Mouse (Mus musculus) small intestine, adult 10 weeks (tissue): ENCODE results near the gene Gsg1. TPM values are rescaled to one million over a fixed set of nuclear protein-coding genes. Genes with fewer than 3 reads are reported as not detected.

ENCODE experiments used
- polyA plus RNA-seq: library from polyadenylated mRNA; stranded (reverse); fragments of 350-450 nt; fragmentation: Illumina TruSeq; extraction: RNeasy Lipid Tissue Mini Kit (QIAGEN cat#74804); gene quantifications from one replicate; pipeline ENCODE4 v1.2.3, GENCODE M21; 2014; ENCODE audit warnings: low replicate concordance

The Gsg1 gene
- not detected for polyA plus RNA-seq

GRCm38 (mm10) chr6:135254153-135254552, at the start of gene Gsg1:
Gene Gsg1 (minus strand): TSS chr6:135254351.

GRCm38 (mm10) chr6:135197921-135198532, 56.1 kb downstream of the Gsg1 start, which contains the start of the genes Fam234b and Hebp1:
Gene Fam234b (plus strand): TSS chr6:135197977.
Gene Hebp1 (minus strand): TSS chr6:135198022.

Other genes starting within 250 kb of the Gsg1 start
- 84.6 TPM for gene Ddx47, start 242.7 kb downstream of the Gsg1 start, polyA plus RNA-seq
- 3.2 TPM for gene Gprc5a, start 188.7 kb downstream of the Gsg1 start, polyA plus RNA-seq
- gene Gprc5d, start 136.1 kb downstream of the Gsg1 start, polyA plus RNA-seq = not detected
- gene Fam234b, start 56.4 kb downstream of the Gsg1 start, polyA plus RNA-seq = 27.1 TPM
- gene Hebp1, start 56.3 kb downstream of the Gsg1 start, polyA plus RNA-seq = 2.0 TPM
- not detected for gene Pbp2, start 56.1 kb upstream of the Gsg1 start, polyA plus RNA-seq
- gene Emp1, start 108.2 kb upstream of the Gsg1 start, polyA plus RNA-seq = 504 TPM